Mouse (Mus musculus) lung, embryonic 16.5 days (tissue): ENCODE data around the gene Tmem19. TPM values are rescaled to one million over a fixed set of nuclear protein-coding genes. Genes with fewer than 3 reads are reported as not detected.

Source experiments
- ATAC-seq: fragments of 200-750 bp; cut with Nextera tagmentation; 2 replicates; pipeline ENCODE4 v1.8.0; 2017; ENCODE audit warnings: low read depth, mild to moderate bottlenecking, moderate library complexity
- H3K27ac ChIP-seq: fragments of 300-500 bp; sonication (generic); 2 replicates; pipeline ENCODE4 v1.5.1; 2014; ENCODE audit warnings: mild to moderate bottlenecking, control low read depth, low read length
- H3K27me3 ChIP-seq: fragments of 300-500 bp; sonication (generic); 2 replicates; pipeline ENCODE4 v1.6.1; 2014; ENCODE audit warnings: low read depth, low read length, mixed read lengths; ENCODE audit not compliant: control insufficient read depth, insufficient read depth
- H3K36me3 ChIP-seq: fragments of 300-500 bp; sonication (generic); 2 replicates; pipeline ENCODE4 v1.6.1; 2014; ENCODE audit warnings: low read length; ENCODE audit not compliant: control insufficient read depth, insufficient read depth
- H3K4me1 ChIP-seq: fragments of 300-500 bp; sonication (generic); replicated peaks from 2 replicates; pipeline ENCODE4 v1.6.1; 2014; ENCODE audit warnings: low read length, mixed read lengths; ENCODE audit not compliant: control insufficient read depth, insufficient read depth
- H3K4me2 ChIP-seq: fragments of 300-500 bp; sonication (generic); 2 replicates; pipeline ENCODE4 v1.6.1; 2014; ENCODE audit warnings: low read depth, low read length, control low read depth
- H3K4me3 ChIP-seq: fragments of 300-500 bp; sonication (generic); 2 replicates; pipeline ENCODE4 v1.5.1; 2014; ENCODE audit warnings: mild to moderate bottlenecking, low read length, control low read depth
- H3K9ac ChIP-seq: fragments of 300-500 bp; sonication (generic); 2 replicates; pipeline ENCODE4 v1.6.1; 2014; ENCODE audit warnings: low read length, control low read depth
- H3K9me3 ChIP-seq: fragments of 300-500 bp; sonication (generic); 2 replicates; pipeline ENCODE4 v1.6.1; 2016; ENCODE audit warnings: low read length; ENCODE audit not compliant: control insufficient read depth
- whole genome bisulfite sequencing: fragments of 180-500 bp; shearing (Covaris S2); extraction: QIAGEN DNeasy Blood & Tissue Kit; methylation state at CpG from one replicate; pipeline ENCODE4 v1.1.7; 2014; 5-methylcytosine and 5-hydroxymethylcytosine counted together
- polyA plus RNA-seq: library from polyadenylated mRNA; unstranded; fragments of >200 nt; fragmentation: Nextera tagmentation; extraction: Ambion mirVana; gene quantifications from 2 replicates; pipeline ENCODE4 v1.2.1, GENCODE M21; 2015

Gene Tmem19
- polyA plus RNA-seq, 1 experiment from 2014 or later, result 28.9 TPM

GRCm38 (mm10) chr10:115297582-115297981 lies 64.7 kb downstream of the Tmem19 start:
- H3K27ac ChIP-seq, result no peak overlapping the region
- H3K27me3 ChIP-seq, result no peaks in the 10 kb centered on the region
- H3K4me1 ChIP-seq, result no peaks in the 10 kb centered on the region
- H3K9ac ChIP-seq, result no peak overlapping the region
- peaks cover 30% of the 10 kb centered on the region for H3K36me3 ChIP-seq
- WGBS, result 84% methylated on average over 5 of the region's 5 CpGs
- no peak overlapping the region for H3K4me2 ChIP-seq
- ATAC-seq, result no peak
- no peak overlapping the region for H3K4me3 ChIP-seq
- no peaks in the 10 kb centered on the region for H3K9me3 ChIP-seq

DNA sequence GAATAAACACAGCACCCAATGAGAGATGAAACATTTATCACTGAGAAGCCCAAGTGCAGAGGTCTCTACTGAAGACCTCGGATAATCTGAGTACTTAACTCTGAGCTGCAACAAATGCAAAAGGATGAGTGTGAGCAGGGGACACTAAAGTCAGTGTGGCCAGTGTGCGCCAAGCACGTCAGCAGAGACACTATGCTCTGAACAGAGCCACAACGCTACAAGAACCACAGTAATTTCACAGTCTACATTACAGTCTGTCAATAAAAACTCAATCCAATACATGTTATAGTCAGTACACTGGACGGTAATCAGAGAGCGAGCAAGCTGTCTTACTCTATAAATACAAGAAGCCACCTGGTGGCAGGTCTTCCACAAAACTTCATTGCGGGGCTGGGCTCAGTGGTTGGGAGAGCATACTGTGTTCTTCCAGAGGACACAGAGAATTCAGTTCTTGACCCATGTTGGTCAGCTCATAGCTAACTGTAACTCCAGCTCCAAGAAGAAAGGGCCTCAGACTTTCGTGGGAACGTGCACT lies 65.8 kb downstream of the Tmem19 start:
- H3K4me1 ChIP-seq, result no peaks in the 10 kb centered on the region
- no peak overlapping the region for H3K4me2 ChIP-seq
- H3K27me3 ChIP-seq, result no peaks in the 10 kb centered on the region
- no peak overlapping the region for H3K27ac ChIP-seq
- no peak overlapping the region for H3K4me3 ChIP-seq
- H3K9me3 ChIP-seq, result no peaks in the 10 kb centered on the region
- no peak for ATAC-seq
- WGBS, result 74% methylated on average over 9 of the region's 9 CpGs
- peaks cover 39% of the 10 kb centered on the region for H3K36me3 ChIP-seq
- no peak overlapping the region for H3K9ac ChIP-seq

DNA sequence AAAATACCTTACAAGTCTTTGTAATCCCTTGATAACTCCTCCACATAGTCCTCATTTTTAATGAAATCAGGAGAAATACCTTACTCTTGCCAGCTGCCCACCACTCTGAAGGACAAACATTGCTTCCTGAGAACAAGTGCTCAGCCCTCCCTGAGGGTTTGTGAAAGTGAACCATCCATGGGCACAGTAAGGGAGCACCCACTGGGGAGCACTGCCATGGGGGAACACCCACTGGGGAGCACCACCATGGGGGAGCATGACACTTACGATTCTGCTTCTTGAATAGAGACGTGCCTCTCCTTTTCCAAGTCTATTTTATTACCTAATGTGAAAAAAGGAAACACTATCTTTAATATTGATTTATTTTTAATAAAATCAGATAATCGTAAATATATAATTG lies 67.1 kb downstream of the Tmem19 start:
- Histone ChIP-seq H3K9me3 (no peaks in the 10 kb centered on the region), H3K27me3 (no peaks in the 10 kb centered on the region), H3K4me3 (no peak overlapping the region), H3K36me3 (peaks cover 35% of the 10 kb centered on the region), H3K27ac (no peak overlapping the region), H3K4me2 (no peak overlapping the region), H3K9ac (no peak overlapping the region), H3K4me1 (no peaks in the 10 kb centered on the region)
- ATAC-seq, result no peak
- 91% methylated on average over 3 of the region's 3 CpGs for WGBS

- Histone ChIP-seq H3K27ac (no peak overlapping the region), H3K9me3 (no peaks in the 10 kb centered on the region), H3K9ac (no peak overlapping the region), H3K4me3 (no peak overlapping the region), H3K36me3 (peaks cover 31% of the 10 kb centered on the region), H3K4me2 (no peak overlapping the region), H3K27me3 (no peaks in the 10 kb centered on the region), H3K4me1 (no peaks in the 10 kb centered on the region)
- WGBS, result 94% methylated on average over 7 of the region's 7 CpGs
- no peak for ATAC-seq
Observed at GRCm38 (mm10) chr10:115294715-115295114, 67.6 kb downstream of the Tmem19 start.

DNA sequence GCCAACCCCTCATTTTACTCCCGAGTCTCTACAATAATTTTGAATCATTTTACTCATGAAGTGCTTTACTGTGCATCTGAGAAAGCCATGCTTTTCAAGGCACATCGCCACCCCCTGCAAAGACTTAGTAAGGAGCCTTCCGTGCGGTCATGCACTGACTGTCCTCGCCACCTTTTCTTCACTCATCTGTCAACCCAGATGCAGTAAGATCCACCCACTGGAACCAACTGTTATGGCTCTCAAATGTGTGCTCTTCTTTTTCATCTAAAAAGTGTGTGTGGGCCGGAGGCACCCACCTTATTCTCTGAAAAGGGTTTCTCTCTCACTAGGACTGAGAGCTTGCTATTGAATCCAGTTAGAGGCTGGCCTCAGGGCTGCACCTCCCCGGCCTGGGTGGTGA lies 68.4 kb downstream of the Tmem19 start:
- no peaks in the 10 kb centered on the region for H3K9me3 ChIP-seq
- H3K4me2 ChIP-seq, result no peak overlapping the region
- WGBS, result 92% methylated on average over 7 of the region's 7 CpGs
- no peak overlapping the region for H3K9ac ChIP-seq
- H3K36me3 ChIP-seq, result peaks cover 28% of the 10 kb centered on the region
- no peak overlapping the region for H3K27ac ChIP-seq
- no peak overlapping the region for H3K4me3 ChIP-seq
- H3K27me3 ChIP-seq, result no peaks in the 10 kb centered on the region
- no peak for ATAC-seq
- H3K4me1 ChIP-seq, result no peaks in the 10 kb centered on the region

DNA sequence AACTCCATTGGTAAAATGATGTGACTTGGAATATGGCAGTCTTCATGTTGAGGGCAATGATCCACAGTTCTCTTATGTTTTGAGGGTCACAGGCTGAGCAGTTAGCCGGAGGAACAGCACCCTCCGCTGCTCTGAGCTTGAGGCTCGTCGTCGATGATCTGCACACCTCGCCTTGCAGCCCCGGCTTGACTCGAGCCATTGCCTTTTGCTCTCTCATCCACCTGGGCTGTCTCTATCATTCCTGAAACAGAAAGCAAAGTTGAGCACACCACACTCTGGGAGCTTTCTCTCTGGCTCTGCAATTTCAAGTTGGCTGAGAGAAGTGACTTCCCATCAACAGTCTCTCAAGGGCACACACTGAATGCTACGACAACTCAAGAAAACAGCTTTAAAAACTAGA lies 71.6 kb downstream of the Tmem19 start:
- Histone ChIP-seq H3K27ac (no peak overlapping the region), H3K36me3 (peaks cover 32% of the 10 kb centered on the region), H3K4me1 (no peaks in the 10 kb centered on the region), H3K9ac (no peak overlapping the region), H3K27me3 (no peaks in the 10 kb centered on the region), H3K9me3 (no peaks in the 10 kb centered on the region), H3K4me3 (no peak overlapping the region), H3K4me2 (no peak overlapping the region)
- WGBS, result 92% methylated on average over 9 of the region's 9 CpGs
- ATAC-seq, result no peak

Other genes with a start within 250 kb of the Tmem19 start
- not detected in 2 replicates for gene Tph2, start 177.5 kb downstream of the Tmem19 start, polyA plus RNA-seq
- gene Tbc1d15, start 111.0 kb downstream of the Tmem19 start, polyA plus RNA-seq, result 56.2 and 61.9 TPM in 2 replicates
- 3.8 and 4.0 TPM in 2 replicates for gene Rab21, start 46.9 kb downstream of the Tmem19 start, polyA plus RNA-seq
- gene Thap2, start 21.9 kb upstream of the Tmem19 start, polyA plus RNA-seq, result 18.6 and 21.7 TPM in 2 replicates
- 18.1 and 18.9 TPM in 2 replicates for gene Zfc3h1, start 22.5 kb upstream of the Tmem19 start, polyA plus RNA-seq
- not detected in 2 replicates for gene A930009A15Rik, start 207.5 kb upstream of the Tmem19 start, polyA plus RNA-seq
- 2.3 and 2.4 TPM in 2 replicates for gene Lgr5, start 225.3 kb upstream of the Tmem19 start, polyA plus RNA-seq